ENCODE assay signal across 19 mouse cellular contexts in genomic region chr4:12784479-12784878, GRCm38 (mm10).
DNase-seq lines count a peak whose midpoint lies in the region; ATAC-seq and TF ChIP-seq lines count a peak whose summit lies in the region.
"Had no signal": no experiment of that assay in that cellular context is flagged by ENCODE, and none has a peak within 500 bp of the region (broad histone marks: within the 10 kb centered on the region; RNA-seq: fewer than 3 reads in every experiment).

No protein-coding gene starts in this region.

- H3K9me3 ChIP-seq in hindbrain, postnatal 0 days (ENCODE audit: low read length) = no peaks in the 10 kb centered on the region
- no peaks in the 10 kb centered on the region for H3K9me3 ChIP-seq in hindbrain, embryonic 11.5 days (ENCODE audit: control insufficient read depth, low read length)
- no peaks in the 10 kb centered on the region for H3K9me3 ChIP-seq in heart, embryonic 10.5 days
- H3K9me3 ChIP-seq: embryonic facial prominence, embryonic 12.5 days; forebrain, embryonic 12.5 days; hindbrain, embryonic 13.5 days had no signal

- no peak overlapping the region for H3K4me3 ChIP-seq in hindbrain, postnatal 0 days (ENCODE audit: low read length)
- H3K4me3 ChIP-seq in hindbrain, embryonic 11.5 days (ENCODE audit: low read depth, low read length) = no peak overlapping the region
- no peak overlapping the region for H3K4me3 ChIP-seq in heart, embryonic 10.5 days
- H3K4me3 ChIP-seq: embryonic facial prominence, embryonic 12.5 days; forebrain, embryonic 12.5 days; hindbrain, embryonic 13.5 days had no signal

- no peaks in the 10 kb centered on the region for H3K27me3 ChIP-seq in hindbrain, postnatal 0 days (ENCODE audit: insufficient read depth, low read length)
- H3K27me3 ChIP-seq in hindbrain, embryonic 11.5 days (ENCODE audit: control insufficient read depth, insufficient read depth, low read length) = no peaks in the 10 kb centered on the region
- no peaks in the 10 kb centered on the region for H3K27me3 ChIP-seq in heart, embryonic 10.5 days (ENCODE audit: insufficient read depth, poor library complexity, severe bottlenecking)
- H3K27me3 ChIP-seq: embryonic facial prominence, embryonic 12.5 days; forebrain, embryonic 12.5 days; hindbrain, embryonic 13.5 days had no signal

- H3K36me3 ChIP-seq in hindbrain, postnatal 0 days (ENCODE audit: insufficient read depth, low read length) = no peaks in the 10 kb centered on the region
- no peaks in the 10 kb centered on the region for H3K36me3 ChIP-seq in hindbrain, embryonic 11.5 days (ENCODE audit: control insufficient read depth, insufficient read depth, low read length)
- no peaks in the 10 kb centered on the region for H3K36me3 ChIP-seq in heart, embryonic 10.5 days
- H3K36me3 ChIP-seq: embryonic facial prominence, embryonic 12.5 days; forebrain, embryonic 12.5 days; hindbrain, embryonic 13.5 days had no signal

- H3K4me2 ChIP-seq in hindbrain, postnatal 0 days (ENCODE audit: low read depth, low read length) = no peak overlapping the region
- no peak overlapping the region for H3K4me2 ChIP-seq in hindbrain, embryonic 11.5 days (replicated peaks; ENCODE audit: low read depth, low read length)
- H3K4me2 ChIP-seq: embryonic facial prominence, embryonic 12.5 days; forebrain, embryonic 12.5 days; hindbrain, embryonic 13.5 days had no signal

- DNase-seq in cerebellum, postnatal 10 days = peak; percentile 38 to 61
- peak; percentile 18 for DNase-seq in hindbrain, postnatal 0 days (ENCODE audit: low spot score)
- no peak for DNase-seq in hindbrain, embryonic 11.5 days (ENCODE audit: low spot score)
- peak; percentile 43 for DNase-seq in retina, postnatal 1 day
- no peak for DNase-seq in retina, embryonic 14.5 days (ENCODE audit: low spot score)
- no peak for DNase-seq in heart, embryonic 10.5 days (ENCODE audit: low spot score)
- DNase-seq: adrenal gland, postnatal 10 days; B cell, adult 2 months; cerebellum, adult 18-20 months; cerebellum, adult 9-11 months; gastrocnemius, postnatal 36 days; heart, adult 11 months; heart, postnatal 10 days; heart, postnatal 4 days had no signal

- H3K4me1 ChIP-seq in hindbrain, postnatal 0 days (ENCODE audit: insufficient read depth, low read length) = 0 out of 2 replicates have a peak, but pooled peaks cover 3% of the 10 kb centered on the region
- no peaks in the 10 kb centered on the region for H3K4me1 ChIP-seq in hindbrain, embryonic 11.5 days (replicated peaks; ENCODE audit: control insufficient read depth, insufficient read depth, low read length)
- H3K4me1 ChIP-seq in heart, embryonic 10.5 days = peaks cover 6% of the 10 kb centered on the region; the same call in 1 of the 2 replicates

- 51% methylated on average over 3 of the region's 3 CpGs for WGBS in hindbrain, postnatal 0 days
- 73% methylated on average over 3 of the region's 3 CpGs for WGBS in hindbrain, embryonic 11.5 days
- WGBS in heart, embryonic 10.5 days = 82% methylated on average over 3 of the region's 3 CpGs

- H3K27ac ChIP-seq in hindbrain, postnatal 0 days = no peak overlapping the region
- no peak overlapping the region for H3K27ac ChIP-seq in hindbrain, embryonic 11.5 days (ENCODE audit: low read depth, low read length)
- H3K27ac ChIP-seq in heart, embryonic 10.5 days = no peak overlapping the region
- H3K27ac ChIP-seq: embryonic facial prominence, embryonic 12.5 days; forebrain, embryonic 12.5 days; hindbrain, embryonic 13.5 days had no signal

- ATAC-seq in cerebellum, adult (ENCODE audit: insufficient number of reproducible peaks, low FRiP score, low TSS enrichment) = no peak
- peak; percentile 51 for ATAC-seq in hindbrain, postnatal 0 days
- no peak for ATAC-seq in hindbrain, embryonic 11.5 days (ENCODE audit: low FRiP score)
- ATAC-seq: CD4-positive, CD25-positive, alpha-beta regulatory T cell, adult 4 months had no signal

- H3K9ac ChIP-seq in hindbrain, postnatal 0 days (replicated peaks; ENCODE audit: low read length) = no peak overlapping the region
- H3K9ac ChIP-seq in hindbrain, embryonic 11.5 days (ENCODE audit: low read depth, low read length) = no peak overlapping the region
- H3K9ac ChIP-seq: embryonic facial prominence, embryonic 12.5 days; forebrain, embryonic 12.5 days; hindbrain, embryonic 13.5 days had no signal

- no peak for TF ChIP-seq CTCF in hindbrain, postnatal 0 days (IDR thresholded peaks at IDR 0.05; ENCODE audit: low read depth)

Comparison
In these comparisons a context has a peak if more than half of its experiments do, and no peak if none do; other contexts are left out.
1. DNase-seq: peak in cerebellum, postnatal 10 days (2 of 2), hindbrain, postnatal 0 days (single experiment) and retina, postnatal 1 day (single experiment); none in hindbrain, embryonic 11.5 days (single experiment), retina, embryonic 14.5 days (single experiment) and heart, embryonic 10.5 days (single experiment).